Mouse (Mus musculus) kidney, embryonic 14.5 days (tissue): Measurements from ENCODE around the gene Klhl12. TPM values are rescaled to one million over a fixed set of nuclear protein-coding genes. Genes with fewer than 3 reads are reported as not detected.

Experiments used
- ATAC-seq: fragments of 200-750 bp; cut with Nextera tagmentation; 2 replicates; pipeline ENCODE4 v1.8.0; 2017; ENCODE audit warnings: moderate number of reproducible peaks, mild to moderate bottlenecking, moderate TSS enrichment, moderate library complexity; ENCODE audit not compliant: low FRiP score, low TSS enrichment
- H3K27ac ChIP-seq: fragments of 300-500 bp; sonication (generic); 2 replicates; pipeline ENCODE4 v1.5.1; 2014; ENCODE audit warnings: low read depth, mild to moderate bottlenecking, low read length, moderate library complexity, mixed read lengths
- H3K27me3 ChIP-seq: fragments of 300-500 bp; sonication (generic); 2 replicates; pipeline ENCODE4 v1.6.1; 2014; ENCODE audit warnings: mild to moderate bottlenecking, low read length; ENCODE audit not compliant: control insufficient read depth, insufficient read depth
- H3K36me3 ChIP-seq: fragments of 300-500 bp; sonication (generic); 2 replicates; pipeline ENCODE4 v1.6.1; 2014; ENCODE audit warnings: low read length, mixed read lengths; ENCODE audit not compliant: control insufficient read depth, insufficient read depth
- H3K4me1 ChIP-seq: fragments of 300-500 bp; sonication (generic); 2 replicates; pipeline ENCODE4 v1.6.1; 2014; ENCODE audit warnings: low read length, mixed read lengths; ENCODE audit not compliant: control insufficient read depth, insufficient read depth
- H3K4me2 ChIP-seq: fragments of 300-500 bp; sonication (generic); replicated peaks from 2 replicates; pipeline ENCODE4 v1.6.1; 2014; ENCODE audit warnings: low read depth, mild to moderate bottlenecking, low read length
- H3K4me3 ChIP-seq: fragments of 300-500 bp; sonication (generic); 2 replicates; pipeline ENCODE4 v1.5.1; 2014; ENCODE audit warnings: mild to moderate bottlenecking, low read length
- H3K9ac ChIP-seq: fragments of 300-500 bp; sonication (generic); 2 replicates; pipeline ENCODE4 v1.6.1; 2014; ENCODE audit warnings: low read depth, mild to moderate bottlenecking, low read length, moderate library complexity
- H3K9me3 ChIP-seq: fragments of 300-500 bp; sonication (generic); 2 replicates; pipeline ENCODE4 v1.6.1; 2016; ENCODE audit warnings: low read length; ENCODE audit not compliant: control insufficient read depth
- WGBS: fragments of 180-500 bp; shearing (Covaris S2); extraction: QIAGEN DNeasy Blood & Tissue Kit; methylation state at CpG from one replicate; pipeline ENCODE4 v1.1.7; 2014; 5-methylcytosine and 5-hydroxymethylcytosine counted together
- polyA plus RNA-seq: library from polyadenylated mRNA; unstranded; fragments of >200 nt; fragmentation: Nextera tagmentation; extraction: Ambion mirVana; gene quantifications from 2 replicates; pipeline ENCODE4 v1.2.1, GENCODE M21; 2014

Gene Klhl12
- polyA plus RNA-seq, 1 experiment from 2014 or later: 27.8 TPM

DNA sequence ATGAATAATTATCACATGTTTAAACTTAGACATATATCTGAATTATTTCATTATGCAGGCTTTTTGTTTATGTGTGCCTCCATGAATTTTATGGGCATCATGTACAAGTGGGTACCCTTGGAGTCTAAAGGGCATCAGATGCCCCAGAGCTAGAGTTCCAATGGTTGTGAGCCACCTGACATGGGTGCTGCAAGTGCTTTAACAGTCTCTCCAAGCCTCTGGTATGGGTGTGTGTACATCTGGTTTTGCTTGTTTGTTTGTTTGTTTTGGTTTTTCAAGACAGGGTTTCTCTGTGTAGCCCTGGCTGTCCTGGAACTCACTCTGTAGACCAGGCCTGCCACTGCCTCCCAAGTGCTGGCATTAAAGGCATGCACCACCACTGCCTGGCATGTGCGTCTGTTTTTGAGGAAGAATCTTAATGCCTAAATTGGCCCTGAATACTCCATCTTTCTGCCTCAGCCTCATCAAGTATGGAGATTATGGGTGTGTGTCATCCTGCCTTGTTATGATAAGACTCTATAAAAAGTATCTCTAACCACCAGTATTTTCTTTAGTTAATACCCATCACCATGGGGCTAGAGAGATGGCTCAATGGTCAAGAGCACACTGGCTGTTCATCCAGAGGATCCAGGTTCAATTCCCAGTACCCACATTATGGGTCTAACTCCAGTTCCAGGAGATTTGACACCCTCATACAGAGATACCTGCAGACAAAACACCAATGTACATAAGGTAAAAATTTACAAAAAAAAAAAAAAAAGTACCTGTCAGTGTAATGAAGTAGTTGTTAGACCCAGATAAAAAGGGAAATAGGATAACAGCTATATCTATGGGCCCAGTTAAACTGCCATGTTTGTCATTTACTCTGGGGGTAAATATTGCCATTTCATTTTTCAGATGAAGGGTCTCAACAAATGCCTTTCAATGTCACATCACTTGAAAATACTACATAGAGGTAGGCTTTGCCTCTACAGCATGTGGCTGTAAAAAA is 5.3 kb downstream of the Klhl12 start:
- Histone ChIP-seq H3K4me1 (peaks cover 5% of the 10 kb centered on the region; the same call in 1 of the 2 replicates), H3K36me3 (peaks cover 47% of the 10 kb centered on the region), H3K4me3 (no peak overlapping the region), H3K27ac (no peak overlapping the region), H3K9ac (no peak overlapping the region), H3K4me2 (no peak overlapping the region), H3K27me3 (no peaks in the 10 kb centered on the region), H3K9me3 (no peaks in the 10 kb centered on the region)
- 96% methylated on average over 1 of the region's 1 CpGs for whole genome bisulfite sequencing
- no peak for ATAC-seq

DNA sequence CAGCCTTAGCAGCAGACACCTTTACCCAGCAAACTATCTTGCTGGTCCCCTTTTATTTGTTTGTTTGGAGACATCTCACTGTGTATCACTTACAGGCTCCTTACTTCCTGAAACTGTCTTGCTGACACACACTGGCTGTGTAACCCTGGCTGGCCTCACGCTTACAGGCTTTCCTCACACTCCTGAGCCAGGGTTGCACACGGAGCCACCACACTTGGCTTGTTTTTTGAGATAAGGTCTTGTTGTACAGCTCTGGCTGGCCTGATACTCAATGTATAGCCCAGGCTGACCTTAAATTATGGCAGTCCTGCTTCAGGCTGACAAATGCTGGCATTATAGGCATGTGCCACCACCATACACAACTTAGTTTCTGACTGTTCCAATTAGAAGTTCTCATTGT is 29.3 kb downstream of the Klhl12 start:
- Histone ChIP-seq H3K4me2 (no peak overlapping the region), H3K27me3 (no peaks in the 10 kb centered on the region), H3K9ac (no peak overlapping the region), H3K4me1 (no peaks in the 10 kb centered on the region), H3K9me3 (no peaks in the 10 kb centered on the region), H3K36me3 (peaks cover 58% of the 10 kb centered on the region), H3K27ac (no peak overlapping the region), H3K4me3 (no peak overlapping the region)
- no peak for ATAC-seq
- 89% methylated on average over 2 of the region's 2 CpGs for WGBS

DNA sequence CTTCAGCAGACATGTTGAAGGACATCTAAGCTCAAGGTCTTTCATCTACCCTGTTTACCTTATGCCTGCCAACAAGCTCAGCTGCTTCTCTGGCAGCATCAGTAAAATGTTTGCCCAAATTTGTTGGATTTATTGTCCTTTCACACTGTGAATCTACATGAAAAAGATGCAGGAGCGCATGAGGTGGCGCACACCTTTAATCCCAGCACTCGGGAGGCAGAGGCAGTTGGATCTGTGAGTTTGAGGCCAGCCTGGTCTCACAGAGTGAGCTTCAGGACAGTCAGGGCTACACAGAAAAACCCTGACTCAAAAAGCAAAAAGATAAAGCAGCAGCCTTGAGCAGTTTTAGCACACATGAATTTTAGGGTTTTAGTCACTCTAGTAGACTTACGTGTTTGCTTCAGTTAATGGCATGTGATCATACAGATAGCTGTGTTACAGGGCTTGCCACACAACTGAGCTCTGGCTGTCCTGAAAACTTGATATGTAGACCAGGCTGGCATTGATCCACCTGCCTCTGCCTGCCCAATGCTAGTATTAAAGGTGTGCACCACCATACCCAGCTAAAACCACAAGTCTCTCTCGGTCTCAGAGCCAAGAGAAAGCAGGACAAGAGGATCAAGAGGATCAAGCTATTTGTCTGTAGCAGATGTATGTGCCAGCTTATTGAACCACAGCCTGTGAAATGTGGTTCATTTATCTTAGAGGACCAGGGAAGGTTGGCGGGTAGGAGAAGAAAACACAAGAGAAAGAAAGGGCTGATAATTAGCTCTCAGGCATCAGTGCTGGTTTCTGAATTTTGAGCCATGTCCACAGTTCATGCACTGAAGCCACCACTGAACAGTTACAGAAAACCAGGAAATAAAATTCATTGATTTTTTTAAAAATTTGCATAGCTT is 35.8 kb downstream of the Klhl12 start:
- Histone ChIP-seq H3K36me3 (peaks cover 38% of the 10 kb centered on the region), H3K9me3 (no peaks in the 10 kb centered on the region), H3K4me1 (peaks cover 4% of the 10 kb centered on the region), H3K4me2 (no peak overlapping the region), H3K4me3 (no peak overlapping the region), H3K27me3 (no peaks in the 10 kb centered on the region), H3K27ac (no peak overlapping the region), H3K9ac (no peak overlapping the region)
- ATAC-seq: no peak
- 95% methylated on average over 6 of the region's 6 CpGs for WGBS

DNA sequence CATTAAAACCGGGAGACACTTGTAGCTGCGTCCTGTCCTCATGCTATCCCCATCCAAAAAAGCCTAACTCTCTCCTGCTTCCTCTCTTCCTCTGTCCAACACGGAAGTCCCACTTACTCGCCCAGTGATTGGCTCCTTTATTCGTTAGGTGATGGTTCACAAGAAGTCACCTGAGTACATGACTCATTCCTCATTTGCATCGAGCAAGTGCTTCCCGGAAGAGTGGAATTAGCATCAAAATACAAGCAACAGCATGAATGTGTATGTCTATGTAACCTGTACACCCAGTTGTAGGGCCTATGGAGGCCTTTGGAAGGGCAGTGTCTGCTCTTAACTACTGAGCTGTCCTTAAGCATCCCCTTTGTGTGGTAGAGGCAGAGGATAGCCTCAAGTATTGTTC is 36.9 kb downstream of the Klhl12 start:
- H3K9ac ChIP-seq: no peak overlapping the region
- WGBS: 75% methylated on average over 7 of the region's 7 CpGs

DNA sequence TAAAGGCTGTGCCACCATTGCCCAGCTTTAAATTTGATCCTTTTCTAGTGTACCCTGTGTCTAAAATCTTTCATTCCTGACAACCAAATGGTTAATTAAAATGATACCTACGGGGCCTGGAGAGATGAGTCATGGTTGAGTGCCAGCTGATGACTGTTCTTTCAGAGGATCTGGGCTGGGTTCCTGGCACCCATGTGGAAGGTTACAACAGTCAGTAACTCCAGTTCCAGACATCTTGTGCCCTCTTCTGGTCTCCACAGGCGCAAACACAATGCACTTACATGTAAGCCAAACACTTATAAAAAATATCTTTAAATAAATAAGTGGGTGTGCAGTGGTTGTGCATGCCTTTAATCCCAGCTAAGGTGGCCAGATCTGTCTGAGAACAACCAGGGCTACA is 38.2 kb downstream of the Klhl12 start:
- H3K4me3 ChIP-seq: no peak overlapping the region
- H3K4me1 ChIP-seq: peaks cover 4% of the 10 kb centered on the region
- H3K4me2 ChIP-seq: no peak overlapping the region
- no peak overlapping the region for H3K27ac ChIP-seq
- no peak overlapping the region for H3K9ac ChIP-seq
- 77% methylated on average over 2 of the region's 2 CpGs for whole genome bisulfite sequencing
- no peaks in the 10 kb centered on the region for H3K9me3 ChIP-seq
- no peak for ATAC-seq
- no peaks in the 10 kb centered on the region for H3K27me3 ChIP-seq
- peaks cover 22% of the 10 kb centered on the region for H3K36me3 ChIP-seq

More for the DNA sequence above, 36.9 kb downstream of the Klhl12 start:
- no peak overlapping the region for H3K4me3 ChIP-seq
- H3K9me3 ChIP-seq: no peaks in the 10 kb centered on the region
- no peak for ATAC-seq
- peaks cover 34% of the 10 kb centered on the region for H3K36me3 ChIP-seq
- H3K27ac ChIP-seq: no peak overlapping the region
- H3K27me3 ChIP-seq: no peaks in the 10 kb centered on the region
- H3K4me2 ChIP-seq: no peak overlapping the region
- peaks cover 4% of the 10 kb centered on the region for H3K4me1 ChIP-seq

DNA sequence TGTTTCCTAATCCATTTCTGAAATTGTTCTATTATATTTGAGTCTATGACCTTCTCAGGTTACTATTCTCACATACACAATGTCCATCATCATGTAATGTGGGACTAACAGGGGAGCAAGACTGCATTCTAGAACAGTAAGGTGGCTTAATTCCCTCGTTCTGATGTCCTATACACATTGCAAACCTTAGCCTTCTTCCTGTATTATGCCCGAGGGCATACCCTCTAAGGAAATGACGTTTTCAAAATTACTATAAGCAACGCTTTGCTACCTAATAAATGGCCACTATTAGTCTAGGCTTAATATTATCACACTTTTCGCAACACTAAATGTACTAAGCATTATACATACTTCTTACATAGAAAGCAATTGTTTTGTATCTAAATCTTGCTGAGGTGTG is 38.6 kb downstream of the Klhl12 start:
- peak overlapping the region; percentile 92; the same call in 1 of the 2 replicates for H3K27ac ChIP-seq
- H3K4me3 ChIP-seq: peak overlapping the region; percentile 73
- peaks cover 4% of the 10 kb centered on the region for H3K4me1 ChIP-seq
- H3K9me3 ChIP-seq: no peaks in the 10 kb centered on the region
- peak overlapping the region; percentile 51 for H3K4me2 ChIP-seq
- peaks cover 18% of the 10 kb centered on the region for H3K36me3 ChIP-seq
- 23% methylated on average over 5 of the region's 5 CpGs for WGBS
- H3K9ac ChIP-seq: peak overlapping the region; percentile 73
- no peaks in the 10 kb centered on the region for H3K27me3 ChIP-seq
- ATAC-seq: 0 out of 2 replicates have a peak, but pooled peaks have one; percentile 0

DNA sequence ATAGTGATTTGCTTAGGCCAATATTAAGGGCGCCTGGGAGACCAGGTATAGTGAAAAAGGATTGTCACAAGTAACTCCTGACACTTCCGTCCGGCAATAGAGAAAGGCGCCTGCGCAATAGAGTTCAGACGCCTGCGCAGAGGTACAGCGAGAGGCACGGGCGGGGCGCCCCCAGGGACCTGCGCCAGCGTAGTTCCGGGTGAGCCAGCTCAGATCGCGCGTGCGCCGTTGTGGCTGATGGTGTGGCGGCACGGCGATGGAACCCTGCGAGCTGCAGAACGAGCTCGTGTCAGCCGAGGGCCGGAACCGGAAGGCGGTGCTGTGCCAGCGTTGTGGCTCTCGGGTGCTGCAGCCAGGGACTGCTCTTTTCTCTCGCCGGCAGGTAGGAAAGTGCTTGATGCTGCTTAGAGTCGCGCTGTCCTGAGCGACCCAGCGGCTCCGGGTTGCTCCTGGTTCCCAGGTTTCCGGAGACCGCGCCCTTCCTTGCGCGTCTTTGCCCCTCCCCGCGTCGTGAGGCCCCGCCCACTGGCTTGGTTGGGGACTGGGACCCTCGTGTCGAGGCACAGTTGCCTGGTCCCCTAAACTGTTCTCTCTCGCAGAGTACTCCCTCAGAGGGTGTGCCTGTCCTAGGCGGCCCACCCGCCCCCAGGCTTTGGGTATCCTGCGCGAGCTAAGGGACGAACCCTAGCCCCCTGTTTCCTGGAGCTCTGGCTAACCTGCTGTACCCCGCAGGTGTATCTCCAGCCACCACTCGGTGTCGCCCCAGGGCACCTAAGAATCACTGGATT is 39.3 kb downstream of the Klhl12 start, which contains the start of gene Rabif:
TSS of gene Rabif (plus strand) at position 221 of the 788 bp plus-strand sequence.
- H3K36me3 ChIP-seq: peaks cover 13% of the 10 kb centered on the region
- H3K9ac ChIP-seq: peak within 1 kb of the TSS; percentile 73
- H3K4me1 ChIP-seq: peaks cover 4% of the 10 kb centered on the region
- no peaks in the 10 kb centered on the region for H3K27me3 ChIP-seq
- peak within 1 kb of the TSS; percentile 73 for H3K4me3 ChIP-seq
- peak within 1 kb of the TSS; percentile 51 for H3K4me2 ChIP-seq
- ATAC-seq: peak; percentile 99
- WGBS: under 1% methylated on average over 55 of the region's 58 CpGs
- peak within 1 kb of the TSS; percentile 92 for H3K27ac ChIP-seq
- no peaks in the 10 kb centered on the region for H3K9me3 ChIP-seq

DNA sequence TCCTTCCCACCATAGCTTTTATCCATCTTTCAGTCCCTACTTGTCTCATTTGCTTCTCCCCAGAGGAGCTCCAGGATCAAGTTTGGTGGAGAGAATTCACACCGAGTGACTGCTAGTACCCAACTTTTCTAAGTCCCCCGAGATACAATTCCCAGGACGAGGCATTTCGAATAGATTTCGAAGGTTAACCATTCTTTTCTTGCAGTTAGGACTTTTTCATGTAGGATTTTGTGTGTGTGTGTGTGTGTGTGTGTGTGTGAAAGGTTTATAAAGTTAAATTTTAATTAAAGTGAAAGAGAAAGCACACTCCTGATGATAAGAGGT is 39.8 kb downstream of the Klhl12 start:
- peak overlapping the region; percentile 73 for H3K4me3 ChIP-seq
- peaks cover 8% of the 10 kb centered on the region; the same call in 1 of the 2 replicates for H3K36me3 ChIP-seq
- H3K27ac ChIP-seq: peak overlapping the region; percentile 92
- no peaks in the 10 kb centered on the region for H3K27me3 ChIP-seq
- H3K9me3 ChIP-seq: no peaks in the 10 kb centered on the region
- peak overlapping the region; percentile 73 for H3K9ac ChIP-seq
- 19% methylated on average over 5 of the region's 5 CpGs for WGBS
- H3K4me1 ChIP-seq: peaks cover 4% of the 10 kb centered on the region
- H3K4me2 ChIP-seq: peak overlapping the region; percentile 51
- no peak for ATAC-seq
